Mouse (Mus musculus): Measurements from ENCODE around the gene Map1s.

DNA sequence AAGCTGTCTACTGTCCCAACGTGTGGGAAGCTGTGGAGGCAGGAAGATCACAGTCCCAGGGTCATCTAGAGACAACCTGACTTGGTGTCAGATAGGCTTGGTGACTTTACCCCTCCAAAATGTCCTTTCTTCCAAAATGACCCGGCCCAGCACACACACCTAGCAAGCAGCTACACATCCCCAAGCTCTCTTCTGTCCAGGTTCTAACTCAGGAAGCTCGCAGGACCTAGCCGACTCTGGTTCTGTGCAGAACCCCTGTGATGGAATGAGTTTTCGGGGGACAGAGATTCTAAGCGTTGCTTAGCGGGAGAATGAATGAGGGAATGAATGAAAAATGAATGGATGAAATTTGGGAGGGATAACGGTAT is 285 bp upstream of the Map1s start:
- no peak for TF ChIP-seq CTCF (conservative IDR thresholded peaks at IDR 0.05; ENCODE audit: low read length)
- TF ChIP-seq POU5F1 (IDR thresholded peaks at IDR 0.05; ENCODE audit: borderline replicate concordance, low read length): no peak
